Mouse (Mus musculus): ENCODE results near the gene Galnt2. TPM values are rescaled to one million over a fixed set of nuclear protein-coding genes. Genes with fewer than 3 reads are reported as not detected.

Galnt2 gene
- total RNA-seq, 2 experiments from 2014 or later, result 0.51 to 26.9 TPM

- ATAC-seq (replicated peaks; ENCODE audit: low FRiP score, poor library complexity, severe bottlenecking), result no peak
These were observed 33.9 kb downstream of the Galnt2 start for GRCm38 (mm10) chr8:124265130-124265529.

DNA sequence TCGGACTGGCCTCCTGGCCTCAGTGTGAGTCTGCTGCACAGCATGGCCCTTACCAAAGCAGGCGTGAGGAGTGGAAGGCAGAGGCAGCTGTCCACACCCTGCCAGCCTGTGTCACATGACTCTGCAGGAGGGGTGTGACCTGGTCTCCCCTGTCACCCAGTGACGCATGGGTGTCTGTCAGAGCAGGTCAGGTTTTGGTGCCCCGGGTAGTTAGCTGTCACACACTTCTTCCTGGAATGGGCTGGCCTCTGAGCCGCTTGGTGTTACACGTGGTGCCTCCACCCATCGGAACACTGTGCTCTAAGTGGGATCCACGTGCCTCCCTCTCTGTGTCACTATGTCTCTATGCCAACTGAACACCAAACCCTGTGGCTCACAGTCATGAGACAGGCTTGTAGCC, 34.6 kb downstream of the Galnt2 start:
- peak; percentile 43; the same call in 1 of the 2 replicates for ATAC-seq (replicated peaks; ENCODE audit: low FRiP score, poor library complexity, severe bottlenecking)

DNA sequence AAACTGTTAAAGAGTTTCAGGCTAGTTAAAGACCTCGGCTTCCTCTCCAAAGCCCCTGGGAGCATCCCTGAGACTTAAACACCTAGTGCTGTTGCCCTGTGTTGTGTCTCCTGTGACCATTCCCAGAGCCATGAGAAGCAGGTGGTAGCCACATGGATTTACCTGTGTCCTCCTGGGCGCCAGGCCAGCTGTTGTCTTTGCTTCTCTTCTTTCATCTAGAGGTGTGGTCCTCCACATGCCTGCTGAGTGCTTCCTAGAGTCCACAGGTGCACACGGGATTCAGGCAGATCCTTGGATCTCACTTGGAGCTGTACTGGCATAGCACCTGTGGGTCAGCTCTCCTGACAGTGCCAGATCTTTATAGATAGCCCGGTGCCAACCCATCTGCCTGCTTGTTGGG, 36.0 kb downstream of the Galnt2 start:
- no peak for ATAC-seq (replicated peaks; ENCODE audit: low FRiP score, poor library complexity, severe bottlenecking)

DNA sequence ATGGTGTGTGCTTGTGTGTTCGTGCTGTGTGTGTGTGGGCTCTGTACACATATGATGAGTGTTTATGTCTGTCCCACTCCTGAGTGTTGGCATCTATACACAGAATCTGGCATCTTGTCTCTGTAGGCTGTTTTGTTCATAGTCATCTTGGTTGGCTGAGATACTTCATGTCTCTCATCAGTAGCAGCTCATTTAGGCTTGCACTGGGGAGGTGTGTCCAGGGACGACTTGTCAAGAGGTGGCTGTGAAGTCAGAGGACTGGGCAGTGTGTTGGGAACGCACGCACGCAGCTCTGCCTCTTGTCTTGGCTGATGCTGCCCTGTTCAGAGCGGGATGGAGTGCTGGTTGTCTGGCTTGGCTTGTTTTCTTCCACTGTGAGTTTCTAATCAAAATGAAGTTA, 39.3 kb downstream of the Galnt2 start:
- ATAC-seq (replicated peaks; ENCODE audit: low FRiP score, poor library complexity, severe bottlenecking), result no peak

DNA sequence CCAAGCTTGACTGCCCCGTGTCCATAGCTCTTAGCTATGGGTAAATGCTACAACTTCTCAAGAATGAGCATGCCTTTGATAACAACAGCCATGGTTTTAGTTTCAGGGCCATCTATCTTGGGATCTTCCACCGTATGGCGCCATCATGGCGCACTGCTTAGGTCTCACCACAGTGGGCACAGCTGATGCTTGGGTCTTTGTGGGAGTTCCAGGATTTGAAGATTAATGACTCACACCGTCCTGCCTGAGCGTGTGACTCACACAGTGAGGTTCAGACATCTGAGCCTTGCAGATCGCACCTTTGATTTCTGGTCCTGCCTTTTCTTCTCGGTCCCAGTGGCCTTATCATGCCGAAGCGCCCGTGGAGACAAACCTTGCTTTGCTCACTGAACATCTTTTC, 39.7 kb downstream of the Galnt2 start:
- no peak for ATAC-seq (replicated peaks; ENCODE audit: low FRiP score, poor library complexity, severe bottlenecking)

GRCm38 (mm10) chr8:124271518-124271917, 40.3 kb downstream of the Galnt2 start:
- ATAC-seq (replicated peaks; ENCODE audit: low FRiP score, poor library complexity, severe bottlenecking), result no peak

DNA sequence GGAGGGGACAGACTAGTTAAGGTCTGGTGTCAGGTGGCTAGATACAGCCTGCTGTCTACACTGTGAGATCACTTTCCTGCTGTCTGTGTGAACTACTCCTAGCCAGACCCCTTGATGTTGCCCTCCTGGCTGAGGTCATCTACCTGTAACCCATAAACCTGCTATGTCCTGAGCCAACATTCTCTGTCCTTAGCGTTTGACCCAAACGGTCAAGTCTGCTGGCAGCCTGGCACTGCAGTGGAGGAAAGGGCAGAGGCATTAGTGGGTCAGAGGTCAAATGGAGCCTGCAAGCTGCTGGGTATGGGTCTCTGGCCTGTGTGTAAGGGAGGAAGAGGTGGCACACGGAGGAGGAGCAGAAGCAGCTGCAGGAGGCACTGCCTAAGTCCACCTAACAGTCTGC, 41.6 kb downstream of the Galnt2 start:
- ATAC-seq (replicated peaks; ENCODE audit: low FRiP score, poor library complexity, severe bottlenecking), result no peak

GRCm38 (mm10) chr8:124273606-124274218, 42.5 kb downstream of the Galnt2 start:
- no peak for ATAC-seq (replicated peaks; ENCODE audit: low FRiP score, poor library complexity, severe bottlenecking)

DNA sequence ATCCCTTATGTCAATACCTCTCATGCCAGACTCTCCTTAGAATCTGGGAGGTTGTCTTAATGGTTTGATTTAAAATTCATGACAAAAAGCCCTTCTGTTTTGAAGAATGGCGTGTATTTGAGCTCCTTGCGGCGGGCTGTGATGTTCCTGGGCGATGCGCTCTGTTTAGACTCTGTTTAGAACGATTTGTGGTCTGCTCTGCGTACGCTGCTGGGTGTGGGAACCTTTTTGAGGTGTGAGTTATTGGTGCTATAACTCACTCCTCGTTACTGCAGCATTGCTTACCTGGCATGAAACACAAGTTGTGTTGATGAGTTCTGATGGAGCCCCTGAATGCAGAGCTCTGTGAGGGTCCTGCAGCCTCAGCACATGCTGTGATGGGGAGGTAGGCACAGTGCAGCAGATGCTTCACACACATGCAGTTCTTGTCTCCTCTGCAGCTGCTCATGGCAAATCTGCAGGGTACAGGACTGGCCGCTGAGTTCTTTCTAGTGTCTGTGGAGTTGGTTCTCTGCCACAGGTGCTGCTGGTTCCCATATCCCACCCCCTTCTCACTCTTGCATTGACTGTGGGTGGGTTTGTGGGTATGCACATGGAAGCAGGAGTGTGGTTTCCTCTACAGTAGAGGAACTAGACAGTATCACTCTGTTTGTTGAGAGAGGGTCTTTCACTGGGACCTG, 43.4 kb downstream of the Galnt2 start:
- no peak for ATAC-seq (replicated peaks; ENCODE audit: low FRiP score, poor library complexity, severe bottlenecking)

- no peak for ATAC-seq (replicated peaks; ENCODE audit: low FRiP score, poor library complexity, severe bottlenecking)
These were observed 44.3 kb downstream of the Galnt2 start for GRCm38 (mm10) chr8:124275377-124276071.

GRCm38 (mm10) chr8:124277951-124278910, 47.0 kb downstream of the Galnt2 start:
- no peak for ATAC-seq (replicated peaks; ENCODE audit: low FRiP score, poor library complexity, severe bottlenecking)

DNA sequence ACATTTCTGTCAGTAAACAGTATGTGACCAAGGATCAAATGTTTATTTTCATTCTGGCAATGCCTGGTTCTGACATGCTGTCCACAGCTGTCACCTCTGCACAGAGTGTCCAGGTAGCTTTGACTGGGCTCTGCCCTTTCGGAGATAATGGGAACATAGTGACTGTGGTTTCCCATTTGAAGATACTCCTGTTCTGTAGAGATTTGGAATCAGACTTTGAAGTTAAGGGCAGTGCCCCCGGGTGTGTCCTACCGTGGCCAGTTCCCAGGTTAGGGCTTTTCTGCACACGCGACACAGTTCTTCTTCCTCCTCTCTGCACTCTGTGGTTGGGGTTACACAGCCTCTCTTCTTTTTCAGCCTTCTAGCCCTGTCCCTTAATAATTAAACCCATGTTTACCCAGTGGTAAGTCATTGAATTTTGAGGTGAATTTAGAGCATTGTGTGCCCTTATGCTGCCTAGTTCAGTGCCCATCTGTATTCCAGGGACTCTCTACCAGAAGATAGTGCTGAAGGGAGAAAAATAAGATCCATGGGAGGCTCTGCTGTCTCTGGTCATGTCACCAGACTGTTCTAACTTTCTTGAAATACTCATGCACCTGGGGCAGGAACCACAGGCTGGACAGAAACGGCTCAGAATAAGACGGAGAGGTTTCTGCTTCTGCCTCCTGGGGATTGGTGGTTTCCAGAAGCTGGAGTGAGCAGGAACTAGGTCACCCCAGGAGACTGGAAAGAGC, 47.9 kb downstream of the Galnt2 start:
- ATAC-seq (replicated peaks; ENCODE audit: low FRiP score, poor library complexity, severe bottlenecking), result no peak

- ATAC-seq (replicated peaks; ENCODE audit: low FRiP score, poor library complexity, severe bottlenecking), result no peak
These were observed 48.4 kb downstream of the Galnt2 start for GRCm38 (mm10) chr8:124279690-124279985.

DNA sequence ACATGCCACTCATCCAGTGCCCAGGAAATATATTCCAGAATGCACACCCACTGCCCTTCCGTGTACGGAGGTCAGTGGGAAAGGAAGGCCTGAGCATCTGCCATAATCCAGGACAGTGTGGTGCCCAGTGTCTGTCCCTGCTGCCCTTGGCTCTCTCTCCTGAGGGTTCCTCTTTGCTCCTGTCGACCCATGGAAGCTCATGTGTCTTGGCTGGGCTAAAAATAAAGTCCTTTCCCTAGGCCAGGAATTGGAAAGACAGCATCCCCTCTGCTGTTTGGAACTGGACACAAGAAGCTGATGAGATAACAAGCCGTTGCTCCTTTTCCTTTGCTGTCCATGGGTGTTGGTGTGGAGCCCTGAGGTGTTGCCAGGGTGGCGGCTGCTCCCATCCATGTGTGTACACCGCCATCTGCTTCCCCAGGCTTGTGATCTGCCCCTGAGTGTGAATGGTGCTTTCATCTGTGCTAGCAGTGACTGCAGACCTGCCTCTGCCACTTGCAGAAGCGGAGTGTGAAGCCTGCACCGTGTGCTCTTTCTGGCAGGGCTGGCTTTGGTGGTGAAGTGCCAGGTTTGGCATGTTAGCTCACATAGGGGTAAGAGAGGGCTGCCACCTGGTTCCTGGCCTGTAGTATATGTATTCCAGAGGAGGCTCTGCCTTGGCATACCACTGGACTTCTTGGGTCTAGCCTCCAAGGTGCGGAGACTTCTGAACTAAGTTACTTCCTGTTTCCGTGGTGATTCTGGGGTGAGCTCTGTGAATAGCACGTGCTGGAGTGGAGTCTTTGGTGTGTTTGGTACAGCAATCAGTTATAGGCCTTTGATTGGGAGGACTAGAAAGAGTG, 50.7 kb downstream of the Galnt2 start:
- no peak for ATAC-seq (replicated peaks; ENCODE audit: low FRiP score, poor library complexity, severe bottlenecking)

DNA sequence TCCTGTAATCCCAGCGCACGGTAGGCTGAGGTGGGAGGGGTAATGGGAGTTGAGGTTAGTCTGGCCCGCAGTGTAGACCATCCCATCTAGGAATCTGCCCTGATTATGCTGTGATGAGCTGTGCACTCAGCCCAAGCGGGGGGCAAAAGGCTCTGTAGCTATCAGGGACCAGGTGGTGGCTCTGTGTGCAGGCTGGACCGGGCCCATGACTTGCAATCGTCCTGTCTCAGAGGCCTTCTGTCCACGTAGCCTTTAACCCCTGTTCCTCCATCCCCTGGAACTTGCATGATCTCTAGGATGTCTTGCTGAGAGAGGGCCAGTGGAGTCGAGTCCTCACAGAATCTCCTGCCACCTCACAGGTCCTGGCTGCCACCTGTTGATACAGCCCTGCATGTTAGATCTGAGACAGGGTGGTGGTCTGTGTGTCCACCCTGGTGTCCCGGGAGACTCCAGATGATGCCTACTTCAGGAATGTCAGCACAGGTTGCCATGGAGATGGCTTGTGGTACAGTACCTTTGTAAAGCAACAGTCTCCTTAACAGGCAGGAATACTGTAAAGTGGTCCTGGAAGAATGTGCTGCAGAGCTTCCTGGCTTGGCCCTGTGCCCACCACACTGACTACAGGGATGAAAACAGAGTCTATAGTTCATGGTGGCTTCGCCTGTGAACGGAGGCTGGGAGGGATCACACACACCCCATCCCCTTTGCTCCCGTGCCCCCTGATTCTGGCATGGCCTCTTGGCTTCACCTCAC, 51.9 kb downstream of the Galnt2 start:
- ATAC-seq (replicated peaks; ENCODE audit: low FRiP score, poor library complexity, severe bottlenecking), result no peak

- ATAC-seq (replicated peaks; ENCODE audit: low FRiP score, poor library complexity, severe bottlenecking), result no peak
These were observed 52.6 kb downstream of the Galnt2 start for GRCm38 (mm10) chr8:124283644-124284332.

DNA sequence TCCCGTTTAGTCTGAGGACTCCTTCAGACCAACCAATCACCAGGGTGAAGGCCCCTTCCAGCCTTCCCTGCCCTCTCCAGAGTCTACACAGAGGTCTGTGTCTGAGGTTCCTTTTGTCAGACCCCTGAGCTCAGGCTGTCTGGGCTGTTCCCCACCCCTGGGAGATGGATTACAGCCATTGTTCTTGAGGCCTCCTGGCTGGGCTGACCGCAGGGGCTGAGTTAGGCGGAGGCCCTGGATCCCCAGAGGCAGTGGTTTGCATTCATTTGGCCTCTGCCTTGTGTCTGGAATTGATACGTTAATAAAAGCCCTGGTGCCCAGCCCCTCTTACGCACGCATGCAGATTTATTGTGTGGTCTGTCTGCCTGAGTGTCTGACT, 53.1 kb downstream of the Galnt2 start:
- ATAC-seq (replicated peaks; ENCODE audit: low FRiP score, poor library complexity, severe bottlenecking), result no peak
